Mouse (Mus musculus) embryonic facial prominence, embryonic 13.5 days (tissue): ENCODE measurements around the gene Myo1b. TPM values are rescaled to one million over a fixed set of nuclear protein-coding genes. Genes with fewer than 3 reads are reported as not detected.

Experiments used
- ATAC-seq: fragments of 200-750 bp; cut with Nextera tagmentation; 2 replicates; pipeline ENCODE4 v1.8.0; 2017; ENCODE audit warnings: low read depth; ENCODE audit not compliant: insufficient number of reproducible peaks, insufficient read depth, low FRiP score, low TSS enrichment
- H3K27ac ChIP-seq: fragments of 300-500 bp; sonication (generic); 2 replicates; pipeline ENCODE4 v1.5.1; 2015; ENCODE audit warnings: moderate library complexity, mild to moderate bottlenecking, inconsistent platforms
- H3K27me3 ChIP-seq: fragments of 300-500 bp; sonication (generic); 2 replicates; pipeline ENCODE4 v1.6.1; 2015; ENCODE audit warnings: mild to moderate bottlenecking, inconsistent platforms
- H3K36me3 ChIP-seq: fragments of 300-500 bp; sonication (generic); 2 replicates; pipeline ENCODE4 v1.6.1; 2015; ENCODE audit warnings: mild to moderate bottlenecking, inconsistent platforms
- H3K4me1 ChIP-seq: fragments of 300-500 bp; sonication (generic); 2 replicates; pipeline ENCODE4 v1.6.1; 2015; ENCODE audit warnings: inconsistent platforms
- H3K4me2 ChIP-seq: fragments of 300-500 bp; sonication (generic); 2 replicates; pipeline ENCODE4 v1.6.1; 2015; ENCODE audit warnings: moderate library complexity, mild to moderate bottlenecking, inconsistent platforms
- H3K4me3 ChIP-seq: fragments of 300-500 bp; sonication (generic); 2 replicates; pipeline ENCODE4 v1.5.1; 2015; ENCODE audit warnings: mild to moderate bottlenecking, inconsistent platforms
- H3K9ac ChIP-seq: fragments of 300-500 bp; sonication (generic); 2 replicates; pipeline ENCODE4 v1.6.1; 2015; ENCODE audit warnings: mild to moderate bottlenecking, inconsistent platforms
- H3K9me3 ChIP-seq: fragments of 300-500 bp; sonication (generic); 2 replicates; pipeline ENCODE4 v1.6.1; 2016; ENCODE audit warnings: inconsistent platforms
- WGBS: fragments of 180-500 bp; shearing (Covaris S2); methylation state at CpG from one replicate; pipeline ENCODE4 v1.1.7; 2015; ENCODE audit warnings: mixed read lengths; 5-methylcytosine and 5-hydroxymethylcytosine counted together
- polyA plus RNA-seq: library from polyadenylated mRNA; unstranded; fragments of >200 nt; fragmentation: Nextera tagmentation; extraction: Ambion mirVana; gene quantifications from 2 replicates; pipeline ENCODE4 v1.2.1, GENCODE M21; 2015

Gene Myo1b
- polyA plus RNA-seq, 1 experiment from 2014 or later = 96.1 TPM

GRCm38 (mm10) chr1:51894721-51895120, 21.1 kb downstream of the Myo1b start:
- Histone ChIP-seq H3K4me1 (peaks cover 54% of the 10 kb centered on the region), H3K27me3 (no peaks in the 10 kb centered on the region)
- WGBS = 79% methylated on average over 3 of the region's 3 CpGs

GRCm38 (mm10) chr1:51893521-51894355, 22.1 kb downstream of the Myo1b start:
- H3K4me1 ChIP-seq = peaks cover 56% of the 10 kb centered on the region
- no peak overlapping the region for H3K4me2 ChIP-seq
- no peak overlapping the region for H3K27ac ChIP-seq
- no peak overlapping the region for H3K4me3 ChIP-seq
- ATAC-seq = no peak
- WGBS = 70% methylated on average over 16 of the region's 16 CpGs
- H3K9me3 ChIP-seq = no peaks in the 10 kb centered on the region
- no peaks in the 10 kb centered on the region for H3K27me3 ChIP-seq
- no peak overlapping the region for H3K9ac ChIP-seq
- H3K36me3 ChIP-seq = no peaks in the 10 kb centered on the region

More at GRCm38 (mm10) chr1:51894721-51895120, 21.1 kb downstream of the Myo1b start:
- H3K36me3 ChIP-seq = no peaks in the 10 kb centered on the region
- no peak overlapping the region for H3K9ac ChIP-seq
- no peak overlapping the region for H3K27ac ChIP-seq
- no peak overlapping the region for H3K4me2 ChIP-seq
- H3K4me3 ChIP-seq = no peak overlapping the region
- H3K9me3 ChIP-seq = no peaks in the 10 kb centered on the region
- no peak for ATAC-seq

GRCm38 (mm10) chr1:51892005-51892404, 23.9 kb downstream of the Myo1b start:
- no peak overlapping the region for H3K27ac ChIP-seq
- no peak overlapping the region for H3K4me2 ChIP-seq
- H3K36me3 ChIP-seq = no peaks in the 10 kb centered on the region
- H3K27me3 ChIP-seq = no peaks in the 10 kb centered on the region
- no peak overlapping the region for H3K4me3 ChIP-seq
- no peak for ATAC-seq
- H3K9ac ChIP-seq = no peak overlapping the region
- 93% methylated on average over 4 of the region's 4 CpGs for whole genome bisulfite sequencing
- peaks cover 70% of the 10 kb centered on the region for H3K4me1 ChIP-seq
- no peaks in the 10 kb centered on the region for H3K9me3 ChIP-seq

GRCm38 (mm10) chr1:51888046-51888813, 27.6 kb downstream of the Myo1b start:
- H3K4me3 ChIP-seq = no peak overlapping the region
- peaks cover 57% of the 10 kb centered on the region for H3K4me1 ChIP-seq
- no peak overlapping the region for H3K9ac ChIP-seq
- no peak overlapping the region for H3K27ac ChIP-seq
- no peak overlapping the region for H3K4me2 ChIP-seq
- no peaks in the 10 kb centered on the region for H3K36me3 ChIP-seq
- ATAC-seq = no peak
- WGBS = 81% methylated on average over 9 of the region's 9 CpGs
- H3K9me3 ChIP-seq = no peaks in the 10 kb centered on the region
- H3K27me3 ChIP-seq = no peaks in the 10 kb centered on the region

- WGBS = 73% methylated on average over 8 of the region's 8 CpGs
- Histone ChIP-seq H3K4me3 (no peak overlapping the region), H3K9ac (no peak overlapping the region), H3K27ac (no peak overlapping the region), H3K9me3 (no peaks in the 10 kb centered on the region), H3K27me3 (no peaks in the 10 kb centered on the region), H3K4me2 (no peak overlapping the region), H3K4me1 (peaks cover 49% of the 10 kb centered on the region), H3K36me3 (peaks cover 16% of the 10 kb centered on the region)
- no peak for ATAC-seq
These were observed 30.4 kb downstream of the Myo1b start for GRCm38 (mm10) chr1:51885356-51885983.

GRCm38 (mm10) chr1:51883211-51883610, 32.7 kb downstream of the Myo1b start:
- Histone ChIP-seq H3K9ac (no peak overlapping the region), H3K27ac (no peak overlapping the region), H3K4me1 (peaks cover 61% of the 10 kb centered on the region), H3K4me3 (no peak overlapping the region), H3K27me3 (no peaks in the 10 kb centered on the region), H3K36me3 (peaks cover 16% of the 10 kb centered on the region), H3K4me2 (no peak overlapping the region), H3K9me3 (no peaks in the 10 kb centered on the region)
- no peak for ATAC-seq
- WGBS = 94% methylated on average over 2 of the region's 2 CpGs

GRCm38 (mm10) chr1:51882752-51883151, 33.1 kb downstream of the Myo1b start:
- H3K4me2 ChIP-seq = no peak overlapping the region
- WGBS = 94% methylated on average over 10 of the region's 10 CpGs
- no peak overlapping the region for H3K27ac ChIP-seq
- peaks cover 16% of the 10 kb centered on the region for H3K36me3 ChIP-seq
- no peak overlapping the region for H3K9ac ChIP-seq
- no peak for ATAC-seq
- no peaks in the 10 kb centered on the region for H3K27me3 ChIP-seq
- no peaks in the 10 kb centered on the region for H3K9me3 ChIP-seq
- peaks cover 60% of the 10 kb centered on the region for H3K4me1 ChIP-seq
- no peak overlapping the region for H3K4me3 ChIP-seq

GRCm38 (mm10) chr1:51879927-51880814, 35.7 kb downstream of the Myo1b start:
- ATAC-seq = no peak
- Histone ChIP-seq H3K4me1 (peaks cover 62% of the 10 kb centered on the region), H3K36me3 (peaks cover 16% of the 10 kb centered on the region), H3K27ac (no peak overlapping the region), H3K27me3 (no peaks in the 10 kb centered on the region), H3K9me3 (no peaks in the 10 kb centered on the region), H3K4me2 (no peak overlapping the region), H3K4me3 (no peak overlapping the region), H3K9ac (no peak overlapping the region)
- WGBS = 52% methylated on average over 12 of the region's 12 CpGs

GRCm38 (mm10) chr1:51879333-51879770, 36.5 kb downstream of the Myo1b start:
- no peak overlapping the region for H3K27ac ChIP-seq
- H3K9ac ChIP-seq = no peak overlapping the region
- no peaks in the 10 kb centered on the region for H3K9me3 ChIP-seq
- H3K27me3 ChIP-seq = no peaks in the 10 kb centered on the region
- H3K4me1 ChIP-seq = peaks cover 62% of the 10 kb centered on the region
- ATAC-seq = no peak
- no peak overlapping the region for H3K4me3 ChIP-seq
- H3K36me3 ChIP-seq = peaks cover 16% of the 10 kb centered on the region
- no peak overlapping the region for H3K4me2 ChIP-seq
- WGBS = 16% methylated on average over 9 of the region's 9 CpGs

- Histone ChIP-seq H3K4me2 (no peak overlapping the region), H3K27me3 (no peaks in the 10 kb centered on the region), H3K4me3 (no peak overlapping the region), H3K9ac (no peak overlapping the region), H3K36me3 (no peaks in the 10 kb centered on the region), H3K27ac (peak overlapping the region; percentile 28; the same call in 1 of the 2 replicates), H3K4me1 (peaks cover 79% of the 10 kb centered on the region), H3K9me3 (no peaks in the 10 kb centered on the region)
- no peak for ATAC-seq
- whole genome bisulfite sequencing = 73% methylated on average over 15 of the region's 15 CpGs
These were observed 40.2 kb downstream of the Myo1b start for GRCm38 (mm10) chr1:51875462-51876225.
